Mouse (Mus musculus) lung, adult 2 months (tissue): ENCODE data around the gene D230025D16Rik.
A peak's percentile ranks its signal among the peaks of the same experiment; 100 is the strongest.

Source experiments
- CTCF ChIP-seq: fragments of 200-500 bp; IDR thresholded peaks from 2 replicates; pipeline ENCODE4 v1.5.1; 2011; ENCODE audit warnings: mild to moderate bottlenecking, low read length, control low read depth; ENCODE audit not compliant: insufficient read depth
- POLR2A ChIP-seq: fragments of 200-500 bp; IDR thresholded peaks from 2 replicates; pipeline ENCODE4 v1.6.1; 2011; ENCODE audit warnings: low read depth, mild to moderate bottlenecking, control low read depth, low read length, borderline replicate concordance; ENCODE audit errors: extremely low read depth

DNA sequence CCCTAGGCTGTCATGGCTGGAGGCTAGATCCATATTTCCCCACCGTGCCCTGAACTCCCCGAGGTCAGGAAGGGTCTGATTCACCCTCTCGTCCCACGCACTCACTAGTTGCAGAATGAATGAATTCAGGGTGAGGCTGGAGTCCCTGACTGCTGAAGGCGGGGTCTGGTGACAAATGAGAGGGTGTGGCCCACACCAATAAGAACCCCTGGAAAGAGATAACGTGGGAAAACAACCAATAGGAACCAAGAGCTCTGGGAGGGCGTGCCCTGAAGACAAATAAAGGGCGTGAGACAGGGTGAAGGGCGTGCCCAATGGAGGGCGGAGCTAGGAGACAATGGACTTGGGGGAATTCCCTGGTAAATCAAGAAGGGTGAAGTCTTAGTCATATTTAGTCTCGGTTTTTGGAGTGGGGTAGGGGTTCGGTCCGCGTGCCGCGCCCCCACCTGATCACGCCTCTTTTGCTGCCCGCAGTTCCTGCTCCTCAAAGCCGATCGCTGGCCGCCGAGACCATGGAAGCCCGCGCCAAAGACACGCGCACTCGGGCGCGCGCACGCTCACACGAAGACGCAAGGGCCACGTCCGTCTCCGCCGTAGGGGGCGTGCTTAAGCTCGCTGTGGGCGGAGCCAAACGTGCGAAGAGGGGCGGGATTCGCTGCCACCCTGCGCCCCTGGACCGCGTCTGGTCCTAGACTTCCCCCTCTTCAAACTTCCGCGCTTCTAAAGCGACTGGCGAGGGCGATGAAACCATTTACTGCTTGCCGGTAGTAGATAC, 64.2 kb downstream of the D230025D16Rik start:
- no peak for TF ChIP-seq CTCF
- peak; percentile 17; the same call in 1 of the 2 replicates for TF ChIP-seq POLR2A
